Mouse (Mus musculus) midbrain, embryonic 16.5 days (tissue): ENCODE results near the gene Ppp4r1. TPM values are rescaled to one million over a fixed set of nuclear protein-coding genes. Genes with fewer than 3 reads are reported as not detected.

Source experiments
- ATAC-seq: fragments of 200-750 bp; cut with Nextera tagmentation; 2 replicates; pipeline ENCODE4 v1.8.0; 2017; ENCODE audit warnings: moderate TSS enrichment
- H3K27ac ChIP-seq: fragments of 300-500 bp; sonication (generic); 2 replicates; pipeline ENCODE4 v1.5.1; 2014; ENCODE audit warnings: mild to moderate bottlenecking, low read length, mixed read lengths
- H3K27me3 ChIP-seq: fragments of 300-500 bp; sonication (generic); 2 replicates; pipeline ENCODE4 v1.6.1; 2014; ENCODE audit warnings: low read depth, low read length, mixed read lengths; ENCODE audit not compliant: control insufficient read depth, insufficient read depth
- H3K36me3 ChIP-seq: fragments of 300-500 bp; sonication (generic); 2 replicates; pipeline ENCODE4 v1.6.1; 2014; ENCODE audit warnings: mild to moderate bottlenecking, low read length, moderate library complexity, mixed read lengths; ENCODE audit not compliant: control insufficient read depth, insufficient read depth
- H3K4me1 ChIP-seq: fragments of 300-500 bp; sonication (generic); 2 replicates; pipeline ENCODE4 v1.6.1; 2014; ENCODE audit warnings: mild to moderate bottlenecking, low read length, mixed read lengths; ENCODE audit not compliant: control insufficient read depth, insufficient read depth
- H3K4me2 ChIP-seq: fragments of 300-500 bp; sonication (generic); 2 replicates; pipeline ENCODE4 v1.6.1; 2014; ENCODE audit warnings: mild to moderate bottlenecking, low read length, mixed read lengths
- H3K4me3 ChIP-seq: fragments of 300-500 bp; sonication (generic); 2 replicates; pipeline ENCODE4 v1.5.1; 2014; ENCODE audit warnings: low read depth, mild to moderate bottlenecking, low read length, moderate library complexity, mixed read lengths
- H3K9ac ChIP-seq: fragments of 300-500 bp; sonication (generic); 2 replicates; pipeline ENCODE4 v1.6.1; 2014; ENCODE audit warnings: low read depth, low read length, mixed read lengths
- H3K9me3 ChIP-seq: fragments of 300-500 bp; sonication (generic); replicated peaks from 2 replicates; pipeline ENCODE4 v1.6.1; 2014; ENCODE audit warnings: mild to moderate bottlenecking, low read length, mixed read lengths; ENCODE audit not compliant: control insufficient read depth, poor library complexity, severe bottlenecking
- WGBS: fragments of 180-500 bp; shearing (Covaris S2); extraction: QIAGEN DNeasy Blood & Tissue Kit; methylation state at CpG from one replicate; pipeline ENCODE4 v1.1.7; 2014; 5-methylcytosine and 5-hydroxymethylcytosine counted together
- polyA plus RNA-seq: library from polyadenylated mRNA; unstranded; fragments of >200 nt; fragmentation: Nextera tagmentation; extraction: Ambion mirVana; gene quantifications from 2 replicates; pipeline ENCODE4 v1.2.1, GENCODE M21; 2015

The Ppp4r1 gene
- polyA plus RNA-seq, 1 experiment from 2014 or later: 41.5 TPM

DNA sequence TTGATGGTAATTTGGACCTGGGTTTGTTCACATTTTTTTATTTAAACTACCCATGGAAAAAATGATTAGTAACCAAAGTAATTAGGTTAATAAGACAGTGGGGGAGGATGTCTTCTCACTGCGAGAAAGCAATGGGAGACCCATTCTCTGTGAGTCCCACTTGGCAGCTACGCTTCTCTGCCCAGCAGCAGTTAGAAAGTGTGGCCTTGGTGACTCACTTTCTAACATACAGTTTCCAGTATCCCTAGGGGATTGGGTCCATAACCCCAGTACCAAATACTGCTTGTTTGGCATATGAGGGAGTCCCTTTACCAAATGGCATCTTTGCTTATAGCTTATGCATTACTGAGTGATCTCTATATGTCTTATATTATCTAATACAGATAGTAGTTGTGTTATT is 8.8 kb downstream of the Ppp4r1 start:
- Histone ChIP-seq H3K4me1 (peaks cover 7% of the 10 kb centered on the region; the same call in 1 of the 2 replicates), H3K9ac (no peak overlapping the region), H3K27me3 (no peaks in the 10 kb centered on the region), H3K36me3 (no peaks in the 10 kb centered on the region), H3K9me3 (no peaks in the 10 kb centered on the region), H3K4me2 (no peak overlapping the region), H3K27ac (no peak overlapping the region), H3K4me3 (no peak overlapping the region)
- WGBS: 88% methylated on average over 2 of the region's 2 CpGs
- ATAC-seq: no peak

DNA sequence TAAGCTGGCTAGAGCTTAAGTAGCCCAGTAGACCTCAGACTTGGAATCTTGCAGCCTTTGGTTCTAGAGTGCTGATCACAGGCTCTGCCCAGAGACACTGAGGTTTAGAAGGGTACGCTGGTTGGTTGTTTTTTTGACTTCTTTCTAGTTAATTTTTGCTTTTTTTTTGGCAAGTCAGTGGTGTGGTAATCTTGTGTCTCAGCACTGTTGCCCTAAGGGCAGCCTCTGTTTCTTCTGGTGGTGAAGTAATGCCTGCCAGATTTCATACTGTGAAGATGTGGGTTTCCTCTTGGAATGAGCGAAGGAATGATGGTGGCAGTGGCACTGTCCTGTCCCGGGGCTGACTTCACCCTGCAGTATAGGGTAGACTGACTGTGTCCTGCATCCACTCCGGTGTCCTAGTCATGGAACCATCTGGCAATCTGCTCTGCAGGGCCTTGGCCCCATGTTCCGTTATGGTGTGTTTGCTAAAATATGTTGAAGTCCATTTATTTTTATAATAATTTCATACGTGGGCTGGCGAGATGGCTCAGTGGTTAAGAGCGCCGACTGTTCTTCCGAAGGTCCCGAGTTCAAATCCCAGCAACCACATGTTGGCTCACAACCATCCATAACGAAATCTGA is 11.0 kb downstream of the Ppp4r1 start:
- no peaks in the 10 kb centered on the region for H3K27me3 ChIP-seq
- H3K4me3 ChIP-seq: no peak overlapping the region
- H3K9ac ChIP-seq: no peak overlapping the region
- H3K36me3 ChIP-seq: no peaks in the 10 kb centered on the region
- peaks cover 3% of the 10 kb centered on the region; the same call in 1 of the 2 replicates for H3K4me1 ChIP-seq
- no peak overlapping the region for H3K4me2 ChIP-seq
- 94% methylated on average over 12 of the region's 12 CpGs for whole genome bisulfite sequencing
- no peak for ATAC-seq
- H3K27ac ChIP-seq: no peak overlapping the region
- no peaks in the 10 kb centered on the region for H3K9me3 ChIP-seq

DNA sequence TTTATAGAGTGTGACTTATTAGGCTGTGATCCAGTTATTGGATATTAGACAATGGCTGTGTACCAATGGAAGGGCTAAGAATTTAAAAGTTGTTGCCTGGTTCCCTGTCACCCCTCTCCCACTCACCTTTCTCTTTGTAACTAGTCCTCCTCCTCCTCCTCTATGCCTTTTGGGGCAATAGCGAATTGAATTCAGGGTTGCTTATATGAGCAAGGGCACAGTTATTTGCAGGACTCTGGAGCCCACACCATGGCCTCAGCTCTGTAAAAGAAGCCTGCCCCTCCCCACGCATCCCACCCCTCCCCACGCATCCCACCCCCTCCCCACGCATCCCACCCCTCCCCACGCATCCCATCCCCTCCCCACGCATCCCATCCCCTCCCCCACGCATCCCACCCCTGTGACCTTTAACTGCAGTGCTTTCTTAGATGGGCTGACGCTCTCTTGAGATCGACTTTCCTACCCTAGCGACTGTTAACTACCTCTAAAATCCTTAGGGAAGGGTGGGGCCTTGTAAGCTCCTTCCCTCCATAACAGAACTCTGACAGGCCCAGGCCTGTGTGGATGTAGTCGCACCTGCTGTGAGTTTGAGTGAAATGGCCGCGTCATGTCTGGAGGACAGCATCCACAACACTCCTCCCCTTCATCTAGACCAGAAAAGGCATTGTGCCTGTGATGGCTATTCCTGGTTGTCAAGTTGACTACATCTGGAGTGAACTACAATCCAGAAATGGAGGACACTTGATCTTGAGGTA is 11.9 kb downstream of the Ppp4r1 start:
- no peak for ATAC-seq

DNA sequence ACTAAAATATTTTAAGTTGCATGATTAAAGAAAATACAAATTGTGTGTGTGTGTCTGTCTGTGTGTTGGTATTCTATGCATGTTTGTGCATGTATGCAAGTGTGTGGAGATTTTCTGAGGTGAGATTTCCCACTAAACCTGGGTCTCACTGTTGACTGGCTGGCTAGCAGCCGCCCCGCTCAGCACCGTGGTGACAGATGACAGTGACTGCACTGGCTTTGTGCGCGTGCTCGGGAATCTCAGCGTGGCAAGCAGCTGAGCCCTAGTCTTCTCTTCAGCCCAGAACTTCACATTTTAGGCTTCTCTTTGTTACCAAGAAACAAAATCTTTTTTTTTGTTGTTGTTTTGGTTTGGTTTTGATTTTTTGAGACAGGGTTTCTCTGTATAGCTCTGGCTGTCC is 13.7 kb downstream of the Ppp4r1 start:
- Histone ChIP-seq H3K4me2 (no peak overlapping the region), H3K27ac (no peak overlapping the region), H3K9me3 (no peaks in the 10 kb centered on the region), H3K4me1 (peaks cover 3% of the 10 kb centered on the region; the same call in 1 of the 2 replicates), H3K4me3 (no peak overlapping the region), H3K27me3 (no peaks in the 10 kb centered on the region), H3K36me3 (no peaks in the 10 kb centered on the region), H3K9ac (no peak overlapping the region)
- ATAC-seq: no peak
- WGBS: 79% methylated on average over 7 of the region's 7 CpGs

More for the DNA sequence above, 11.9 kb downstream of the Ppp4r1 start:
- 89% methylated on average over 9 of the region's 13 CpGs for WGBS
- no peak overlapping the region for H3K4me2 ChIP-seq
- no peak overlapping the region for H3K9ac ChIP-seq
- H3K4me1 ChIP-seq: 0 out of 2 replicates have a peak, but pooled peaks cover under 1% of the 10 kb centered on the region
- no peak overlapping the region for H3K27ac ChIP-seq
- H3K9me3 ChIP-seq: no peaks in the 10 kb centered on the region
- H3K27me3 ChIP-seq: no peaks in the 10 kb centered on the region
- H3K4me3 ChIP-seq: no peak overlapping the region
- no peaks in the 10 kb centered on the region for H3K36me3 ChIP-seq

DNA sequence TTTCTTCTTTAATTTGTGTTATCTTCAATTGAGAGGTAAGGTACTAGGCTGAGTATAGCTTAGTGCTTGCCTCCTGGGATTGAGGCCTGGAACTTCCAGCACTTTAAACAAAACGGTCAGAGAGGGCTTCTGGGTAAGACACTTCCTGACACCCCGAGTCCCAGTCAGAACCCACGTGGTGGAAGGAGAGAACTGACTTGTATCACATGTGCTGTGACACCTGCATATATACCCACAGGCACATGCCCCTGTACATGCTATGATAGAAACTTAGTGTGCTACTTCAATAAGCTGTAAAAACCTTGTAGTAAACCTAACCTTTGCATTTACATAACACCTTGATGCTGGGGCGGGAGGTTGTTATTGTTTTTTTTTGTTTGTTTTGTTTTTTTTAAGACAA is 16.1 kb downstream of the Ppp4r1 start:
- Histone ChIP-seq H3K27me3 (no peaks in the 10 kb centered on the region), H3K36me3 (no peaks in the 10 kb centered on the region), H3K27ac (no peak overlapping the region), H3K4me1 (peaks cover 7% of the 10 kb centered on the region), H3K9me3 (no peaks in the 10 kb centered on the region), H3K9ac (no peak overlapping the region), H3K4me3 (no peak overlapping the region), H3K4me2 (no peak overlapping the region)
- no peak for ATAC-seq
- 79% methylated on average over 4 of the region's 4 CpGs for WGBS

DNA sequence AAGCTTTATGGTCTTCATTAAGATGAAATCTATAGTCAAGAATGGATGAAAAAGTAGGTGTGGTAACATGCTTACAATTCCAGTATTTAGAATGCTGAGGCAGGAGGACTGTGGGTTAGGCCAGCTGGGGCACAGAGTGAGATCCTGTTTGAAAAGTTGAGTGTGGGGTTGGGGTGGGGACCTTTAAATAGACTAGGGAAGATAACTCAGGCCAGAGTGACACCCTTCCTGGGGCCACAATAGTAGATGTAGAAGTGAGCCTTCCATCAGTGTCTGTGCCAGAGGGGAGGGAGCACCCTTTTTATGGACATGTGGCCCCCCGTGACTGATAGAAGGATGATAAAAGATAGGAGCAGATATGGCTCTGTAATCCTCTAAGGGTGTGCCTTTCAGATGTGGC is 17.0 kb downstream of the Ppp4r1 start:
- WGBS: 89% methylated on average over 1 of the region's 1 CpGs
- Histone ChIP-seq H3K27ac (no peak overlapping the region), H3K9me3 (no peaks in the 10 kb centered on the region), H3K9ac (no peak overlapping the region), H3K4me3 (no peak overlapping the region), H3K36me3 (no peaks in the 10 kb centered on the region), H3K4me2 (no peak overlapping the region), H3K4me1 (peaks cover 7% of the 10 kb centered on the region), H3K27me3 (no peaks in the 10 kb centered on the region)
- ATAC-seq: no peak

DNA sequence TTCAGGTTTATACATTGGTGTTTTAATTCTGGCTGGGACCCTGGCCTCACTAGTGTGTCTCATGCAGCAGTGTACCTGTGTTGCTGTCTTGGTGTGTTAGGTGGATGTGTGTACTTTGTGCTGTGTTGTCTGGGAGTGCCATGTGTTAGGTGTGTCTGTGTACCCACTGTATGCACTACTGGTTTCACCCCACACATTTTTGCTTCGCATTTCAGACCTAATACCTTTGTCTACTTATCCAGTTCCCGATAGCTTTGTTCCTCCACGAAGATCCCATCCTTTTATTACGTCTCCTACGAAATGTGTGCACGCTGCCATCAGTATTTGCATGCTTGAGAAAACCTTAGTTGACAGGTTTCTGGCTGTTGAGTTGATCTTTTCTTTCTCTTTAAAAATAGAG is 18.1 kb downstream of the Ppp4r1 start:
- H3K36me3 ChIP-seq: peaks cover 2% of the 10 kb centered on the region; the same call in 1 of the 2 replicates
- no peak overlapping the region for H3K27ac ChIP-seq
- WGBS: 88% methylated on average over 6 of the region's 6 CpGs
- no peak overlapping the region for H3K4me2 ChIP-seq
- H3K9ac ChIP-seq: no peak overlapping the region
- H3K4me3 ChIP-seq: no peak overlapping the region
- H3K4me1 ChIP-seq: peaks cover 7% of the 10 kb centered on the region
- no peak for ATAC-seq
- no peaks in the 10 kb centered on the region for H3K9me3 ChIP-seq
- no peaks in the 10 kb centered on the region for H3K27me3 ChIP-seq

DNA sequence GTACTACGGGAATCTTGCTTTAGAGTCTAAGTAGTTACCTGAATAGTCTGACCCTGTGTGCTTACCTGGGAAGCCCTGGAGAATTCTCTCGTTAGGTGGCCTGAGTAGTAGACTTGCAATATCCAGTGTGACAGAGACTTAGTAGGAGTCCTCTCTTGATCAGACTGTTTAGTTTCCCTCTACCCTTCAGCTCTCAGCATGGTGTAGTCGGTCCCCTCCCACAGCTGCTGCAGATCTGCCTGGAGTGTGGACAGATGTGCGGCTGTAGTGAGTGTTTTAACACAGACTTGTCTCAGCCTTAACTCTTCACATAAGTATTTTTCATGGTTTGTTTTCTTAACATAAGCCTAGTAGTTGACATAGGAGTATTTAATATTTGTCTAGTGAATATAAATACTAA is 19.7 kb downstream of the Ppp4r1 start:
- H3K27ac ChIP-seq: no peak overlapping the region
- H3K4me2 ChIP-seq: no peak overlapping the region
- WGBS: 82% methylated on average over 4 of the region's 4 CpGs
- H3K27me3 ChIP-seq: no peaks in the 10 kb centered on the region
- H3K9ac ChIP-seq: no peak overlapping the region
- H3K9me3 ChIP-seq: no peaks in the 10 kb centered on the region
- H3K4me3 ChIP-seq: no peak overlapping the region
- peaks cover 7% of the 10 kb centered on the region for H3K4me1 ChIP-seq
- no peak for ATAC-seq
- peaks cover 2% of the 10 kb centered on the region; the same call in 1 of the 2 replicates for H3K36me3 ChIP-seq

DNA sequence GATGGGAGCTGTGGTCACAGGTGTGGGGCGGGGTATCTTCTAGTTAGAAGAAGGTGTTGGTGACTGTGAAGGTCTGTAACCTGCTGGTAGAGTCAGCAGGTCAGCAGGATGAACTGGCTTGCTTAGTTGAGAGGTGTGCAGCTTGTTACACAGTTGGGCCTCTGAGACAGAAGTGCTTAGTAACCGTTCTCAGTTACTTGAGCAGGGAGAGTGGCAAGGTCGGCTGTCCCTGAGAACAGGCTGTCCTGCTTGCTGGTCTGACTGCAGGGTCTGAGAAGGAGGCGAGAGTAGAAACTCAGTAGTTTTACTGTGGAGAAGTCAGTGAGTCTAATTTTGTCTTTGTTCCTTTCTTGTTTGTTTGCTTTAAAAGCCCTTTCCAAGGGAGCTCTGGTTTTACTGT is 23.6 kb downstream of the Ppp4r1 start:
- Histone ChIP-seq H3K36me3 (peaks cover 4% of the 10 kb centered on the region; the same call in 1 of the 2 replicates), H3K9ac (no peak overlapping the region), H3K9me3 (no peaks in the 10 kb centered on the region), H3K27me3 (no peaks in the 10 kb centered on the region), H3K4me2 (no peak overlapping the region), H3K4me1 (peaks cover 4% of the 10 kb centered on the region; the same call in 1 of the 2 replicates), H3K27ac (no peak overlapping the region), H3K4me3 (no peak overlapping the region)
- WGBS: 82% methylated on average over 4 of the region's 4 CpGs
- no peak for ATAC-seq
